Mouse (Mus musculus) midbrain, embryonic 16.5 days (tissue): ENCODE data around the gene Cby1. TPM values are rescaled to one million over a fixed set of nuclear protein-coding genes. Genes with fewer than 3 reads are reported as not detected.

Source experiments
- ATAC-seq: fragments of 200-750 bp; cut with Nextera tagmentation; 2 replicates; pipeline ENCODE4 v1.8.0; 2017; ENCODE audit warnings: moderate TSS enrichment
- H3K27ac ChIP-seq: fragments of 300-500 bp; sonication (generic); 2 replicates; pipeline ENCODE4 v1.5.1; 2014; ENCODE audit warnings: mild to moderate bottlenecking, low read length, mixed read lengths
- H3K27me3 ChIP-seq: fragments of 300-500 bp; sonication (generic); 2 replicates; pipeline ENCODE4 v1.6.1; 2014; ENCODE audit warnings: low read depth, low read length, mixed read lengths; ENCODE audit not compliant: control insufficient read depth, insufficient read depth
- H3K36me3 ChIP-seq: fragments of 300-500 bp; sonication (generic); 2 replicates; pipeline ENCODE4 v1.6.1; 2014; ENCODE audit warnings: mild to moderate bottlenecking, low read length, moderate library complexity, mixed read lengths; ENCODE audit not compliant: control insufficient read depth, insufficient read depth
- H3K4me1 ChIP-seq: fragments of 300-500 bp; sonication (generic); 2 replicates; pipeline ENCODE4 v1.6.1; 2014; ENCODE audit warnings: mild to moderate bottlenecking, low read length, mixed read lengths; ENCODE audit not compliant: control insufficient read depth, insufficient read depth
- H3K4me2 ChIP-seq: fragments of 300-500 bp; sonication (generic); 2 replicates; pipeline ENCODE4 v1.6.1; 2014; ENCODE audit warnings: mild to moderate bottlenecking, low read length, mixed read lengths
- H3K4me3 ChIP-seq: fragments of 300-500 bp; sonication (generic); 2 replicates; pipeline ENCODE4 v1.5.1; 2014; ENCODE audit warnings: low read depth, mild to moderate bottlenecking, low read length, moderate library complexity, mixed read lengths
- H3K9ac ChIP-seq: fragments of 300-500 bp; sonication (generic); 2 replicates; pipeline ENCODE4 v1.6.1; 2014; ENCODE audit warnings: low read depth, low read length, mixed read lengths
- H3K9me3 ChIP-seq: fragments of 300-500 bp; sonication (generic); replicated peaks from 2 replicates; pipeline ENCODE4 v1.6.1; 2014; ENCODE audit warnings: mild to moderate bottlenecking, low read length, mixed read lengths; ENCODE audit not compliant: control insufficient read depth, poor library complexity, severe bottlenecking
- WGBS: fragments of 180-500 bp; shearing (Covaris S2); extraction: QIAGEN DNeasy Blood & Tissue Kit; methylation state at CpG from one replicate; pipeline ENCODE4 v1.1.7; 2014; 5-methylcytosine and 5-hydroxymethylcytosine counted together
- polyA plus RNA-seq: library from polyadenylated mRNA; unstranded; fragments of >200 nt; fragmentation: Nextera tagmentation; extraction: Ambion mirVana; gene quantifications from 2 replicates; pipeline ENCODE4 v1.2.1, GENCODE M21; 2015

Gene Cby1
- polyA plus RNA-seq, 1 experiment from 2014 or later: 105 TPM

- Histone ChIP-seq H3K4me3 (no peak overlapping the region), H3K4me2 (no peak overlapping the region), H3K4me1 (no peaks in the 10 kb centered on the region), H3K36me3 (peaks cover 46% of the 10 kb centered on the region), H3K27ac (no peak overlapping the region), H3K9ac (no peak overlapping the region), H3K9me3 (no peaks in the 10 kb centered on the region), H3K27me3 (no peaks in the 10 kb centered on the region)
- ATAC-seq: no peak
- 96% methylated on average over 7 of the region's 7 CpGs for WGBS
Observed at GRCm38 (mm10) chr15:79715646-79716045, 56.6 kb downstream of the Cby1 start.

- H3K36me3 ChIP-seq: peaks cover 42% of the 10 kb centered on the region
Observed at GRCm38 (mm10) chr15:79716710-79717109, 57.7 kb downstream of the Cby1 start.

More at GRCm38 (mm10) chr15:79716710-79717109, 57.7 kb downstream of the Cby1 start:
- Histone ChIP-seq H3K27me3 (no peaks in the 10 kb centered on the region), H3K27ac (no peak overlapping the region), H3K9me3 (no peaks in the 10 kb centered on the region), H3K4me2 (no peak overlapping the region), H3K4me1 (no peaks in the 10 kb centered on the region), H3K9ac (no peak overlapping the region), H3K4me3 (no peak overlapping the region)
- no peak for ATAC-seq
- 81% methylated on average over 6 of the region's 6 CpGs for WGBS

Other genes starting within 250 kb of the Cby1 start
- 193 and 218 TPM in 2 replicates for gene Csnk1e, start 203.6 kb upstream of the Cby1 start, polyA plus RNA-seq
- gene Kcnj4, start 154.0 kb upstream of the Cby1 start, polyA plus RNA-seq: not detected in 2 replicates
- gene Kdelr3, start 142.8 kb upstream of the Cby1 start, polyA plus RNA-seq: 7.5 and 9.3 TPM in 2 replicates
- 49.8 and 56.8 TPM in 2 replicates for gene Ddx17, start 112.5 kb upstream of the Cby1 start, polyA plus RNA-seq
- gene Dmc1, start 54.1 kb upstream of the Cby1 start, polyA plus RNA-seq: 0.51 and 0.77 TPM in 2 replicates
- gene Fam227a, start 243 bp upstream of the Cby1 start, polyA plus RNA-seq: 4.0 and 5.1 TPM in 2 replicates
- 233 and 237 TPM in 2 replicates for gene Tomm22, start 11.7 kb downstream of the Cby1 start, polyA plus RNA-seq
- gene Josd1, start 28.7 kb downstream of the Cby1 start, polyA plus RNA-seq: 20.6 and 21.3 TPM in 2 replicates
- gene Gtpbp1, start 31.6 kb downstream of the Cby1 start, polyA plus RNA-seq: 51.4 and 53.6 TPM in 2 replicates
- gene Sun2, start 83.3 kb downstream of the Cby1 start, polyA plus RNA-seq: 5.7 and 6.0 TPM in 2 replicates
- gene Dnal4, start 118.7 kb downstream of the Cby1 start, polyA plus RNA-seq: 69.0 and 76.5 TPM in 2 replicates
- 55.0 and 62.1 TPM in 2 replicates for gene Nptxr, start 145.6 kb downstream of the Cby1 start, polyA plus RNA-seq
- 0.74 and 1.3 TPM in 2 replicates for gene Npcd, start 175.0 kb downstream of the Cby1 start, polyA plus RNA-seq
- 73.2 and 73.7 TPM in 2 replicates for gene Cbx6, start 175.5 kb downstream of the Cby1 start, polyA plus RNA-seq
- 3.8 and 4.2 TPM in 2 replicates for gene Apobec3, start 232.5 kb downstream of the Cby1 start, polyA plus RNA-seq